Comparison of ENCODE assay signal across 23 mouse cellular contexts in the genomic region with DNA sequence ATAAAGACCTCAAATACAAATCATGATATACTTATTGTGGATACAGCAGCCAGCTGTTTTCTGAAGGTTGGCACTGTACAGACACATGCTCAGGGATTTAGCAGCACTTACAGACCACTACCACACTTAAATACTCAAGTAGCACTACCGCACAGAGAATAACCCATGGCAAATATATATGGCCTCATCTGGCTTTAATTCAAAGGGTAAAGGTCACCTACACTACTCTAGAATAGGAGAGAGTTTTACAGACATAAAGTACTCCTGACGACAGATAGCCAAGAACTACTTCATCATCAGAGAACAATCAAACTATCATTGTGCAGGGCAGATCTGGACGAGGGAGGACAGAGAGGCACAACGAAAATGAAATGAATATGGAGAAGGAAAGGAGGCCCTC.
DNase-seq lines count a peak whose midpoint lies in the region; ATAC-seq lines count a peak whose summit lies in the region.
"Had no signal": no experiment of that assay in that cellular context is flagged by ENCODE, and none has a peak within 500 bp of the region (broad histone marks: within the 10 kb centered on the region; RNA-seq: fewer than 3 reads in every experiment).

No protein-coding gene starts in this region.

- peak; percentile 54 for DNase-seq in embryo, embryonic 10.5 days (ENCODE audit: low spot score)
- DNase-seq in embryo, embryonic 9.5 days (ENCODE audit: extremely low spot score): no peak
- peak; percentile 6 for DNase-seq in heart, adult 11 months
- no peak for DNase-seq in heart, adult 8-10 months (ENCODE audit: low spot score)
- DNase-seq in midbrain, embryonic 11.5 days (ENCODE audit: low spot score, missing footprints): peak; percentile 69
- DNase-seq in midbrain, embryonic 10.5 days (ENCODE audit: low spot score): no peak
- peak; percentile 58 for DNase-seq in mesoderm, embryonic 11.5 days (ENCODE audit: low read depth, low spot score)
- DNase-seq in urinary bladder, postnatal 14 days (ENCODE audit: low spot score): no peak
- DNase-seq: adrenal gland, postnatal 10 days; adrenal gland, postnatal 36 days; cerebellum, adult 18-20 months; cerebellum, adult 9-10 months; cerebellum, postnatal 14 days; gastrocnemius, adult 2 months; gastrocnemius, postnatal 14 days; heart, adult 18-20 months had no signal

- no peak overlapping the region for H3K4me3 ChIP-seq in midbrain, embryonic 11.5 days (ENCODE audit: low read depth, low read length)
- no peak overlapping the region for H3K4me3 ChIP-seq in midbrain, embryonic 10.5 days
- H3K4me3 ChIP-seq: forebrain, embryonic 10.5 days; forebrain, embryonic 13.5 days; gastrocnemius, adult 2 months; hindbrain, embryonic 12.5 days; hindbrain, embryonic 15.5 days; intestine, embryonic 15.5 days had no signal

- WGBS in midbrain, embryonic 11.5 days: 79% methylated on average over 4 of the region's 4 CpGs
- 77% methylated on average over 4 of the region's 4 CpGs for WGBS in midbrain, embryonic 10.5 days

- ATAC-seq in midbrain, embryonic 11.5 days (ENCODE audit: low FRiP score): no peak
- ATAC-seq: forebrain, embryonic 13.5 days; forebrain, embryonic 16.5 days; intestine, embryonic 15.5 days had no signal

- no peaks in the 10 kb centered on the region for H3K27me3 ChIP-seq in midbrain, embryonic 11.5 days (ENCODE audit: control insufficient read depth, insufficient read depth, low read length)
- no peaks in the 10 kb centered on the region for H3K27me3 ChIP-seq in midbrain, embryonic 10.5 days (ENCODE audit: low read depth, poor library complexity, severe bottlenecking)
- H3K27me3 ChIP-seq: forebrain, embryonic 13.5 days; hindbrain, embryonic 12.5 days; hindbrain, embryonic 15.5 days; intestine, embryonic 15.5 days had no signal

- no peak overlapping the region for H3K9ac ChIP-seq in midbrain, embryonic 11.5 days (ENCODE audit: low read length)
- H3K9ac ChIP-seq: forebrain, embryonic 13.5 days; hindbrain, embryonic 12.5 days; hindbrain, embryonic 15.5 days; intestine, embryonic 15.5 days had no signal

- H3K36me3 ChIP-seq in midbrain, embryonic 11.5 days (ENCODE audit: control insufficient read depth, insufficient read depth, low read length): no peaks in the 10 kb centered on the region
- no peaks in the 10 kb centered on the region for H3K36me3 ChIP-seq in midbrain, embryonic 10.5 days
- H3K36me3 ChIP-seq: forebrain, embryonic 10.5 days; hindbrain, embryonic 12.5 days; hindbrain, embryonic 15.5 days; intestine, embryonic 15.5 days had no signal

- no peaks in the 10 kb centered on the region; the same call in 1 of the 2 replicates for H3K4me1 ChIP-seq in midbrain, embryonic 11.5 days (ENCODE audit: control insufficient read depth, insufficient read depth, low read length)
- H3K4me1 ChIP-seq in midbrain, embryonic 10.5 days: peaks cover 24% of the 10 kb centered on the region

- no peak overlapping the region for H3K27ac ChIP-seq in midbrain, embryonic 11.5 days (ENCODE audit: low read depth, low read length)
- no peak overlapping the region for H3K27ac ChIP-seq in midbrain, embryonic 10.5 days (replicated peaks)
- H3K27ac ChIP-seq: forebrain, embryonic 10.5 days; forebrain, embryonic 13.5 days; hindbrain, embryonic 12.5 days; hindbrain, embryonic 15.5 days; intestine, embryonic 15.5 days had no signal

- no peak overlapping the region for H3K4me2 ChIP-seq in midbrain, embryonic 11.5 days
- H3K4me2 ChIP-seq: forebrain, embryonic 13.5 days; heart, embryonic 11.5 days; hindbrain, embryonic 12.5 days; hindbrain, embryonic 15.5 days; intestine, embryonic 15.5 days had no signal

- no peaks in the 10 kb centered on the region for H3K9me3 ChIP-seq in midbrain, embryonic 11.5 days (ENCODE audit: control insufficient read depth, low read length)
- no peaks in the 10 kb centered on the region for H3K9me3 ChIP-seq in midbrain, embryonic 10.5 days (replicated peaks)
- H3K9me3 ChIP-seq: forebrain, embryonic 10.5 days; forebrain, embryonic 13.5 days; hindbrain, embryonic 12.5 days; hindbrain, embryonic 15.5 days; intestine, embryonic 15.5 days had no signal

Comparison
In these comparisons a context has a peak if more than half of its experiments do, and no peak if none do; other contexts are left out.
1. DNase-seq: peak in embryo, embryonic 10.5 days (single experiment), heart, adult 11 months (single experiment), midbrain, embryonic 11.5 days (single experiment) and mesoderm, embryonic 11.5 days (single experiment); none in embryo, embryonic 9.5 days (single experiment), heart, adult 8-10 months (single experiment), midbrain, embryonic 10.5 days (single experiment) and urinary bladder, postnatal 14 days (single experiment).